Mouse (Mus musculus): ENCODE data around the gene 1700013F07Rik. TPM values are rescaled to one million over a fixed set of nuclear protein-coding genes. Genes with fewer than 3 reads are reported as not detected.

The 1700013F07Rik gene
- polyA plus RNA-seq, 1 experiment from 2014 or later, result not detected

DNA sequence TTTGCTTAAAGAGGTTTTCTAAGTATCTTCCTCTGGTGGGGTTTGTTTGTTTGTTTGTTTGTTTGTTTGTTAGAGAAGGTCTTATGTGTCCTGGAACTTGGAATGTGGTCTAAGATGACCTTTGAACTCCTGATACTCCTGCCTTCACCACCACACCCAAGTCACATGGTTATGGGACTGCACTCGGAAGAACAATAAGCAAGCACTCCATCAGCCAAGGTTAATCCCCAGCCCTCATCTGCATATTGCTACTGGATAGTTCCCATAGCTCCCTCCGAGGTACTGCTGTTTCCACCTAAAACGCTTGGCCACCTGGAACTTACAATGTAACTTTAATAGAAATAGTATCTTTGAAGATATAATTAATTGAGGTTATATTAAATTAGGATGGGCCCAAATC is 20.5 kb upstream of the 1700013F07Rik start:
- H3K27me3 ChIP-seq (replicated peaks), result no peaks in the 10 kb centered on the region
- no peak for ATAC-seq
- no peak overlapping the region for H3K27ac ChIP-seq
- no peak overlapping the region for H3K4me2 ChIP-seq (replicated peaks)
- H3K9me3 ChIP-seq, result no peaks in the 10 kb centered on the region
- H3K36me3 ChIP-seq, result no peaks in the 10 kb centered on the region
- WGBS, result 63% methylated on average over 3 of the region's 3 CpGs
- no peak overlapping the region for H3K4me3 ChIP-seq (replicated peaks)
- no peak overlapping the region for H3K9ac ChIP-seq
- peaks cover 8% of the 10 kb centered on the region for H3K4me1 ChIP-seq (replicated peaks)

DNA sequence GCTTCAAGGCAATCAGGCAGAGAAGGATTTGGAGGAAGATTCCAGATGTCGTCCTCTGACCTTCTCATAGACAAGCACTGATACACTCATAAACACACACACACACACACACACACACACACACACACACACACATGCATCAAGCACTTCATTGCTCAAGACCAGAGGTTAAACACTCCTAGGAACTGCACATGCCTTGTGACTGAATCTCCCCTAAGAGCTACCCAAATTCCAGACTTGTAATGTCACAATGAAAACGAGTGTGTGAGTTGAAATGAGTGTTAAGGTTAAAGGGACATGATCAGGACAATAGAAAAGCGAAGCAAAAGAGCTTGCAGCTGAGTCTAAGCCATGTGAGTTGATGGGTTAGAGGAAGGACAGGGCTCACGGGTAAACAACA is 15.7 kb upstream of the 1700013F07Rik start:
- Histone ChIP-seq H3K9ac (no peak overlapping the region), H3K4me2 (replicated peaks) (no peak overlapping the region), H3K36me3 (no peaks in the 10 kb centered on the region), H3K4me3 (replicated peaks) (no peak overlapping the region), H3K27ac (no peak overlapping the region), H3K4me1 (replicated peaks) (no peaks in the 10 kb centered on the region), H3K27me3 (replicated peaks) (no peaks in the 10 kb centered on the region), H3K9me3 (no peaks in the 10 kb centered on the region)
- ATAC-seq, result no peak
- WGBS, result 39% methylated on average over 4 of the region's 4 CpGs

DNA sequence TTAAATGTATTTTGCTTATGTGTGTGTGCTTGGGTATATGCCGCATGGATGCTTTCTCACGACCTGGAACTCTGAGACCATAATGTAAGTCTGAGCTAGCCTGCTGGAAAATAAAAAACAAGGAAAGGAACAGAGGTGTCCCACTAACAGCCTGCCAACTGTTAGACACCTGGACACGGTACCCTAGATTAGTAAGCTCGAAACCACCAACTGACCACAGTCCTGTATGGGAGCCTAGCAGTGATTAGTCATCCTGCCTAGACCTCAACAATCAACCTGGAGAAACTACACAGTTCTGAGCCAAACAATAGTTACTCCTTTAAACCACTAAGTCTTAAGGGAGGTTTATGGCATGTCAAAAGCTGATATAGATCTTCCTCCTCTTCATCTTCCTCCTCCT is 10.5 kb upstream of the 1700013F07Rik start:
- no peak for ATAC-seq
- no peaks in the 10 kb centered on the region for H3K4me1 ChIP-seq (replicated peaks)
- H3K9me3 ChIP-seq, result no peaks in the 10 kb centered on the region
- H3K27me3 ChIP-seq (replicated peaks), result no peaks in the 10 kb centered on the region
- no peaks in the 10 kb centered on the region for H3K36me3 ChIP-seq
- no peak overlapping the region for H3K27ac ChIP-seq
- H3K4me2 ChIP-seq (replicated peaks), result no peak overlapping the region
- H3K9ac ChIP-seq, result no peak overlapping the region
- 89% methylated on average over 4 of the region's 4 CpGs for WGBS
- no peak overlapping the region for H3K4me3 ChIP-seq (replicated peaks)

DNA sequence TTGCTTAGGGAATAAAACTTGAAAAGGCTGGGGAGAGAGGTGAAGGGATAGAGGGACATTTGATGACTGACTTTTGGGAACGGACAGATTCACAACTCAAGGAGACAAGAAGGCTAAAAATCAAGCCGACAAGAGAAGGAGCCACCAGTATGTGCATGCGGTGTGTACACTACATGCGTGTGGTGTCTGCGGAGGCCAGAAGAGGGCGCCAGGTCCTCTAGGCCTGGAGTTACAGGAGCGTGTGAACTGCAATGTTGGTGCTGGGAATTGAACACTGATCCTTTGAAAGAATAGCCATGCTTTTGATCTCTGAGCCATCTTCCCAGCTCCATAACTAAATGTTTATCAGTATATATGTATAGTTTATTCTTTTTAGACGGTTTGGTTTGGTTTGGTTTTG is 5.5 kb upstream of the 1700013F07Rik start:
- ATAC-seq, result no peak
- 90% methylated on average over 8 of the region's 8 CpGs for WGBS
- H3K27me3 ChIP-seq (replicated peaks), result no peaks in the 10 kb centered on the region
- H3K4me1 ChIP-seq (replicated peaks), result 0 out of 2 replicates have a peak, but pooled peaks cover 4% of the 10 kb centered on the region
- no peak overlapping the region for H3K27ac ChIP-seq
- H3K9ac ChIP-seq, result no peak overlapping the region
- H3K4me3 ChIP-seq (replicated peaks), result no peak overlapping the region
- no peaks in the 10 kb centered on the region for H3K9me3 ChIP-seq
- no peak overlapping the region for H3K4me2 ChIP-seq (replicated peaks)
- H3K36me3 ChIP-seq, result no peaks in the 10 kb centered on the region

DNA sequence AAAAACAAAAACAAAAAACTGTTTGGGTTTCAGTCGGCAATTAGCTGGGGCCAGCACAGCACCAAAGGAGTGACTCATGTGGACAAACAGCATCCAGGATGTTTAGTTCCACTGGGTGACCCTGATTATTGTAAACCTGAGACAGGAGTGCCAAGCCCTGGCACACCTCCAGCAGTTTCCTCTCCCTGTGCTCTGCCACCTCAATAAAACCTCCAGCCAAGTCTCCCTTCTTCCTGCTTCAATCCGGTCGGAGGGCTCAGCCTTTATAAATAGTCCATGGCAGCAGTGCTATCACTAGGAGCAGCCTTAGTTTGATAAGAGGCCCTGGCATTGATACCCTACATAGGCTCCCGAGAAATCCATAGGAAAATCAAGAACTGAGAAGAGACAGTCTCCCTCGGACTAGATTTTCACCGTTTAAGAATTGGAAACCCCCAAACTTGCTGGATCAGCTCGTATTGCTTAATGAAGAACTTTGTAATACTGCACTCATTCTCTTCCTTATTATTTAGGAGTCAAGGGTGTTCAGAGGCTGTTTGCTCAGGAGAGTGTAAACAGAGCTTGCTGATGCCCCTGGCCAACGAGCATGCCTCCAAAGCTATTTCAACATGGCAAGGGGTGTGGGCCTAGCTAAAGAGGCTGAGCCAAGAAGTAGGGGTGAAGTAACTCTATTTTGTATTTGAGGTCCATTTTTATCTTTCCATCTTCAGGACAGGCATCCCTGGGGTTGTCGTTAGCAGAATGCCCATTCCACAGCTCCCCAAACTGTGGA is 650 bp upstream of the 1700013F07Rik start:
- H3K4me2 ChIP-seq (replicated peaks), result no peak overlapping the region
- H3K4me3 ChIP-seq (replicated peaks), result no peak overlapping the region
- no peaks in the 10 kb centered on the region for H3K9me3 ChIP-seq
- H3K4me1 ChIP-seq (replicated peaks), result peaks cover 14% of the 10 kb centered on the region
- H3K9ac ChIP-seq, result no peak overlapping the region
- WGBS, result 56% methylated on average over 9 of the region's 9 CpGs
- 0 out of 2 replicates have a peak overlapping the region, but pooled peaks have one; percentile 17 for H3K27ac ChIP-seq
- H3K27me3 ChIP-seq (replicated peaks), result peaks cover 13% of the 10 kb centered on the region
- ATAC-seq, result peak; percentile 70
- H3K36me3 ChIP-seq, result no peaks in the 10 kb centered on the region

DNA sequence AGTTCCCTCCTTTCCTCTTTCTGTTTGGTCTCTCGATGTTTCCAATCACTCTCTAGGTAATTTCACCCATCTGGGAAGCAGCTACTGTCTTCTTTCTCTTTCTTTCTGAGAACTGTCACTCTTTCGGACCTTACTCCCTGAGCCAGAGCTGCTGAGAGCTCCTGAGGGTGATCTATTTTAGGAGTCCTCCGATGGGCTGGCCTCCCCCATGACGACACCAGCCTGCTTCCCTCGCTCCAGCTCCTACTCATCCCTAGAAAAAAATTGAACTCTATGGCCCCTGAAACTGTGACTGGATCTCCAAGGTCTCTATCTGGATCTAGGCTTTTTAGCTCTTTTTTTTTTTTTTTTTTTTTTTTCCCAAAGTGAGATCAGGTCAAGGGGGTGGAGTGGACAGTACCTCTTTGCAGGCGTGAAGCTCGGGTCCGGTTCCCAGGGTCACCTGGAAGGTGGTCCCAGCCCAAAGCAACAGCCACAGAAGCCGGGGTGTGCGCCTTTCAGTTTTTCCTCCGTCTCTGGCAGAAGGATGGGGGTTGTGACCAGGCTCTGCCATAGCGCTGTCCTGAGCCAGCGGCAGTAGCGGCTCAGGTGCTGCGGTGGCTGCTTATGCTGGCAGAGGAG is 2.1 kb downstream of the 1700013F07Rik start:
- Histone ChIP-seq H3K9ac (0 out of 2 replicates have a peak overlapping the region, but pooled peaks have one; percentile 5), H3K36me3 (no peaks in the 10 kb centered on the region), H3K27ac (no peak overlapping the region), H3K4me1 (replicated peaks) (peaks cover 14% of the 10 kb centered on the region), H3K9me3 (no peaks in the 10 kb centered on the region), H3K4me2 (replicated peaks) (peak overlapping the region; percentile 83), H3K4me3 (replicated peaks) (peak overlapping the region; percentile 39), H3K27me3 (replicated peaks) (peaks cover 13% of the 10 kb centered on the region)
- no peak for ATAC-seq
- WGBS, result 11% methylated on average over 15 of the region's 15 CpGs

DNA sequence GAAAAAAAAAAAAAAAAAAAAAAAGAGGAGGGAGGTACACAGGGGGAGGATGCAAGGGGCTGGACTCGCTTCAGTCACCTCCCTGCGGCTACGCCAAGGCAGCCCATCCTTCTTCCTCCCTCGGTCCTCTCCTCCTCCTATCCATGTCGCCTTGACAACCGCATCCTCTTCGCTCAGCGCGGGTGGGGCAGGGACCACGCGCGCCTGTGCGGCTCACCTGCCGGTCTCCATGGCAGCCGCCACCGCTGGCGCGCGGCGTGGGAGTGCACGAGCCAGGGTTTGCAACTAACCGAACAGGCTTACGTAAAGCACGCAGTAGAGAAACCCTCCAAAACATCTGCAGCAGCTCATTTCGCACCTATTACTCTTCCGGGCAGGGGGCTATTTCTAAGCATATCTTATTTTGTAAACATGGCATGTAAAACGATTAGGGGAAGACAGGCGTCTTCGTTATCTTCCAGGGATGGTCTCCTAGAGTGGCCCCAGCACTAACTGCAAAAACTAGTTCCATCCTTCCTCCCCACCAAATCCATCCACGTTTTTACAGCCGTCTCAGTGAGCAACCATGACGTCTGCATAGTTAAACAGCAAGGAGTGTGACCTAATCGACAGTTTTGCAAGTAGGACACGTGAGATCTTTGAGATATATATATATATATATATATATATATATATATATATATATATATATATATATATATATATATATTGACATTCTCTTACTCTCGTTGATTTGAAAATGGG is 2.7 kb downstream of the 1700013F07Rik start, which contains the start of gene 5330417C22Rik:
5330417C22Rik (minus strand) TSS at position 20 of the 744 bp plus-strand sequence.
- no peak within 1 kb of the TSS for H3K27ac ChIP-seq
- H3K4me1 ChIP-seq (replicated peaks), result peaks cover 14% of the 10 kb centered on the region
- H3K9me3 ChIP-seq, result no peaks in the 10 kb centered on the region
- 1% methylated on average over 32 of the region's 35 CpGs for WGBS
- peaks cover 13% of the 10 kb centered on the region for H3K27me3 ChIP-seq (replicated peaks)
- H3K4me2 ChIP-seq (replicated peaks), result peak within 1 kb of the TSS; percentile 83
- no peaks in the 10 kb centered on the region for H3K36me3 ChIP-seq
- ATAC-seq, result peak; percentile 73
- H3K4me3 ChIP-seq (replicated peaks), result peak within 1 kb of the TSS; percentile 39
- 0 out of 2 replicates have a peak within 1 kb of the TSS, but pooled peaks have one; percentile 20 for H3K9ac ChIP-seq

DNA sequence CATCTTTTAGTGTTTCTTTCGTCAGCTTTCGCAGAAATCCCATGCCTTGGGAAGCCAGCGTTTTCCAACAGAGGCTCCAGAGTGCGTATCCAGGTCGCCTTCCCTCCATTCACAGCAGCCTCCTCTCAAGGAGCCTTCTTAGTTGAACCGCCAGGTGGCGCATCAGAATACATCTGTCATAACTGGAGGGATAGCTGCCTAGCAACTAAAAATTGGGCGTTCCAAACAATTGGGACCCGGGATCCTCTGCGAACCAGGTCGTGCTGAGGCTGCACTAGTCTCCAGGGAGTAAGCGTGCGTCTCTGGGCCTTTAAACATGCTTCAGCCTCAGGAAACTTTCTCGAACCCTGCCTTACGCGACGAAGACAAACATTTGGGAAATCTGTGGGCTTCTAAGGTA is 3.4 kb downstream of the 1700013F07Rik start:
- H3K36me3 ChIP-seq, result no peaks in the 10 kb centered on the region
- H3K4me1 ChIP-seq (replicated peaks), result peaks cover 14% of the 10 kb centered on the region
- ATAC-seq, result peak; percentile 54
- H3K4me3 ChIP-seq (replicated peaks), result 0 out of 2 replicates have a peak overlapping the region, but pooled peaks have one; percentile 13
- H3K4me2 ChIP-seq (replicated peaks), result peak overlapping the region; percentile 54
- H3K9ac ChIP-seq, result no peak overlapping the region
- WGBS, result 5% methylated on average over 17 of the region's 17 CpGs
- H3K9me3 ChIP-seq, result no peaks in the 10 kb centered on the region
- no peak overlapping the region for H3K27ac ChIP-seq
- H3K27me3 ChIP-seq (replicated peaks), result peaks cover 13% of the 10 kb centered on the region

DNA sequence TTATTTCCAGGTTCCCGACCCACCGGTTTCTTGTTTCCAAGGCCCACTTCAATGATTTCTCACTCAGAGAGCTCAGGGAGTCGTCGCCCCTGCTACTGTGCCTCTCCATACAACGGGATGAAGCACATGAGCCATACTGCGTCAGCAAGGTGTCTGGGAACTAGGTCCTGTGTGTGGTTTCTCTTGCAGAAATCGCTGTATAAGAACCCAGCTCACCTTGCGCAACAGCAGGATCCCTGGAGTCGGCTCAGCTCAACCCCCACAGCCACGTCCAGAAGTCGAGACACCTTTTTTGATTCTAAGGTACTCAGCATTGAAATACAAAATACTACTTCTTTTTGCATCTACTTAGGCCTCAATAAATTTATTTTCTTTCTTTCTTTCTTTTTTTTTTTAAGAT is 8.3 kb downstream of the 1700013F07Rik start:
- no peak overlapping the region for H3K27ac ChIP-seq
- H3K36me3 ChIP-seq, result no peaks in the 10 kb centered on the region
- H3K4me1 ChIP-seq (replicated peaks), result peaks cover 3% of the 10 kb centered on the region
- H3K9ac ChIP-seq, result no peak overlapping the region
- no peaks in the 10 kb centered on the region for H3K27me3 ChIP-seq (replicated peaks)
- no peaks in the 10 kb centered on the region for H3K9me3 ChIP-seq
- no peak overlapping the region for H3K4me2 ChIP-seq (replicated peaks)
- ATAC-seq, result no peak
- WGBS, result 84% methylated on average over 11 of the region's 11 CpGs
- H3K4me3 ChIP-seq (replicated peaks), result no peak overlapping the region

DNA sequence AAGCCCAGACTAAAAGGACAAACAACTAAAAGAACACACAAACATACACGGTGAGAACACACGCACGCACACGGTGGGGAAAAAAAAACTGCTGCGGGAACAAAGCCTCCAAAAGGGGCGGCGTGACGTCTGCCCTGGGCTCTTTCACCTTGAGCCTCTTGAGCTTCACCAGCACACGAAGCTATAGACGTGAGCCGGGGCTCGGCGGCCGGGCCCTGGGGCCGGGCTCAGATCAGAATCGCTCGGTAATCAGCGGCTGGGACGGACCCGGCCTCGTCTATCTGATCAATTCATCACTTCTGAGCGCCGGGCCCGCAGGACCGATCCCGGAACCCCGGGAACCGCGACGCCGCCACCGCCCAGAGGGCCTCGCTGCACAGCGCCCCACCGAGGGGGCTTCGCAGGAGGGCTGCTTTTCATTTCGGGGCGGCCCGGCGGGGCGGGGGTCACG is 20.2 kb downstream of the 1700013F07Rik start:
- Histone ChIP-seq H3K9me3 (no peaks in the 10 kb centered on the region), H3K4me2 (replicated peaks) (peak overlapping the region; percentile 82), H3K4me1 (replicated peaks) (no peaks in the 10 kb centered on the region), H3K27ac (peak overlapping the region; percentile 83), H3K4me3 (replicated peaks) (peak overlapping the region; percentile 83), H3K9ac (peak overlapping the region; percentile 95), H3K27me3 (replicated peaks) (no peaks in the 10 kb centered on the region), H3K36me3 (0 out of 2 replicates have a peak, but pooled peaks cover 8% of the 10 kb centered on the region)
- under 1% methylated on average over 42 of the region's 42 CpGs for WGBS
- peak; percentile 82 for ATAC-seq

DNA sequence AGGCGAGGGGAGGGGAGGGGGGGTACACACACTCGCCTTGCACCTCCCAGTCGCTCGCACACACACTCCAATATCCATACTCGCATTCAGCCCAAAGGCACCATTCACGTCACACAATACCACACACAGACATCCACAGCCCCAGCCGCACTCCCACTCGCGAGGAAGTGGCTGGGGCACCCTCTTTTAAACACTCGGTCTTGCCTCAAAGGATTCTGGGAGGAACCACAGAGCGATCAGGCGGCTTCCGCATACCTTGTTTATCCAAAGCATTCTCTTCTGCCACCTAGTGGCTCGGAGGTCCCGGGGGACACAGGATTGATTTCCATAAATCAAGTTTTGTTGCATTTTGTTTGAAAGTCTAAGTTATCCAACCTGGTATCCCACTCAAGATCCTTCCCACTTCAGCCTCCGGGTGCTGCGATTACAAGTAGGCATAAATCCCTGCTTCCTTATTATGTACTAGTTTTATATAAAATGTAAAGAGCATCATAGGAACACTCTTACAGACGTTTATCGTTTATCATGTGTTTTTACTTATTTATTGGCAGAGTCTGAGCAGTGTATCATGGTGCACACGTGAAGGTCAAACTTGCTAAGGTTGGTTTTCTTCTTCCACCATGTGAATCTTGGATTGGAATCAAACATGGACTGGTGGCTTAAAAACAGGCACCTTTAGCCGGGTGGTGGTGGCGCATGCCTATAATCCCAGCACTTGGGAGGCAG is 20.8 kb downstream of the 1700013F07Rik start:
- WGBS, result 17% methylated on average over 22 of the region's 22 CpGs
- no peaks in the 10 kb centered on the region for H3K4me1 ChIP-seq (replicated peaks)
- ATAC-seq, result peak; percentile 97
- H3K36me3 ChIP-seq, result 0 out of 2 replicates have a peak, but pooled peaks cover 11% of the 10 kb centered on the region
- peak overlapping the region; percentile 83 for H3K27ac ChIP-seq
- no peaks in the 10 kb centered on the region for H3K27me3 ChIP-seq (replicated peaks)
- no peaks in the 10 kb centered on the region for H3K9me3 ChIP-seq
- peak overlapping the region; percentile 95 for H3K9ac ChIP-seq
- peak overlapping the region; percentile 82 for H3K4me2 ChIP-seq (replicated peaks)
- H3K4me3 ChIP-seq (replicated peaks), result peak overlapping the region; percentile 83
